Mouse (Mus musculus) forebrain, embryonic 16.5 days (tissue): ENCODE measurements at regions not wholly inside any gene's neighbourhood (a gene's known extent, or its start where the extent isn't known, plus 50 kb on each side); places are given as distances from the start of the nearest gene placed in this dataset.

Experiments
- ATAC-seq: fragments of 200-750 bp; cut with Nextera tagmentation; 2 replicates; pipeline ENCODE4 v1.8.0; 2017; ENCODE audit warnings: mild to moderate bottlenecking, moderate library complexity
- H3K27ac ChIP-seq: fragments of 300-500 bp; sonication (generic); 2 replicates; pipeline ENCODE4 v1.5.1; 2014; ENCODE audit warnings: low read length, control low read depth
- H3K27me3 ChIP-seq: fragments of 300-500 bp; sonication (generic); replicated peaks from 2 replicates; pipeline ENCODE4 v1.6.1; 2014; ENCODE audit warnings: low read length; ENCODE audit not compliant: control insufficient read depth, insufficient read depth
- H3K36me3 ChIP-seq: fragments of 300-500 bp; sonication (generic); 2 replicates; pipeline ENCODE4 v1.6.1; 2014; ENCODE audit not compliant: control insufficient read depth, insufficient read depth
- H3K4me1 ChIP-seq: fragments of 300-500 bp; sonication (generic); replicated peaks from 2 replicates; pipeline ENCODE4 v1.6.1; 2014; ENCODE audit warnings: low read length; ENCODE audit not compliant: control insufficient read depth, insufficient read depth
- H3K4me2 ChIP-seq: fragments of 300-500 bp; sonication (generic); 2 replicates; pipeline ENCODE4 v1.6.1; 2014; ENCODE audit warnings: mild to moderate bottlenecking, low read length, control low read depth
- H3K4me3 ChIP-seq: fragments of 300-500 bp; sonication (generic); replicated peaks from 2 replicates; pipeline ENCODE4 v1.5.1; 2014; ENCODE audit warnings: mild to moderate bottlenecking, low read length, control low read depth
- H3K9ac ChIP-seq: fragments of 300-500 bp; sonication (generic); replicated peaks from 2 replicates; pipeline ENCODE4 v1.6.1; 2014; ENCODE audit warnings: low read depth, low read length, control low read depth
- H3K9me3 ChIP-seq: fragments of 300-500 bp; sonication (generic); 2 replicates; pipeline ENCODE4 v1.6.1; 2016; ENCODE audit warnings: low read length; ENCODE audit not compliant: control insufficient read depth
- WGBS: fragments of 180-500 bp; shearing (Covaris S2); extraction: QIAGEN DNeasy Blood & Tissue Kit; methylation state at CpG from one replicate; pipeline ENCODE4 v1.1.7; 2014; 5-methylcytosine and 5-hydroxymethylcytosine counted together

DNA sequence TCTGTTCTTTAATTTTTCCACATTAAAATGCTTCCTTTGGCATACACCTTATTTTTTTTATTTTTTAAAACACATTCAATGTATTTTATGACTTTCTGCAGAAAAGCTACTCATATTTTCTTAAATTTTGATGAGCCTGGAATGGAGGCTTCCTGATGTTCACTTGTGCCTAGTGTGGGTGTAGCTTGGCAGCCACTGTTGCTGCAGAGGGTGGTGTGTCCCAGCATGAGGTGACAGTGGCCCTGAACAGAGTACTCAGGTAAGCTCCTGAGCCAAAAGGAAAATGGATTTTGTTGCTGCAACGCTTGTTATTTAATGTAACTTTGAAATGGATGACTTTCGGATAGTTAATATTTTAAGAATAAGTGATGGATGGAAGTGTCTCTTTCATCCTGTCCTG lies 170.6 kb downstream of the Eipr1 start:
- H3K4me1 ChIP-seq: no peaks in the 10 kb centered on the region
- WGBS: 92% methylated on average over 2 of the region's 2 CpGs
- no peaks in the 10 kb centered on the region for H3K36me3 ChIP-seq
- no peaks in the 10 kb centered on the region for H3K27me3 ChIP-seq
- no peak overlapping the region for H3K4me3 ChIP-seq
- H3K4me2 ChIP-seq: no peak overlapping the region
- ATAC-seq: no peak
- no peak overlapping the region for H3K27ac ChIP-seq
- H3K9ac ChIP-seq: no peak overlapping the region
- H3K9me3 ChIP-seq: no peaks in the 10 kb centered on the region

DNA sequence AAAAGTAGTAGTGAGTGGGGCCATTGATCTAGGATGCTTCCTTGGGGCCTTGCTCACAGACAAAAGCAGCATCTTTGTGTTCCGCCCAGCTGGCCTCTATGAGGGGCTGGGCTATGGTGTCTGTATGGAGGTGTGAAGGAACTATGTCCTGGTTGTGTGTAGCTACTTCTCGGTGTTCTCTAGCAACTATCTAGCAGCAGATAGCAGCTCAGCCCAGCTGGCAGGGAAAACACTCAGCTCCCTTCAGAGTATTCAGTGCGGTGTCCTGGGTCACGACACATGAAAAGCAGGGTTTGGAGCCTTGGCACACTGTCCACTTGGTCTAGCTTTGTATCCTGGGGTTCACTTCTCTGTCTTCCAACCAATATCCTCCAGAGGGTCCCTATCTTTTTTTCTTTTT lies 173.6 kb downstream of the Eipr1 start:
- H3K27me3 ChIP-seq: no peaks in the 10 kb centered on the region
- H3K4me1 ChIP-seq: no peaks in the 10 kb centered on the region
- whole genome bisulfite sequencing: 94% methylated on average over 4 of the region's 4 CpGs

DNA sequence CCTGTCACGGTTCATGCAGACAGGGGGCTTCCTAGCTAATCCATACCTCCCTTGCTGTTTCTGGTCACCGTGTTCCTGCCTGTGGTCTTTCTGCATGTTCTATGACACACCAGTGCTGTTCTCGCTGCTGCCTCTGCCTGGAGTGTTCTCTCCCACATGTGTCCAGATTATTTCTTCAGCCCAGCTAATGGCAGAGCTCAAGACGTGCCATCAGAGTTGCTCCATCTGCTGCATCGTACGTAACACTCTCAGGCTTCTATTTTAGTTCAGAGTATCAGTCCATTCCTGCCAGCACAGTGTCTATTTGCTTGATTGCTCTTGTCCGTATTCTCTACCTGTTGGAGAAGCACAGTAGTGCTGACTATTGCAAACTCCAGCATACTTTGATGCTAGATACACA lies 188.3 kb downstream of the Eipr1 start:
- Histone ChIP-seq H3K4me3 (no peak overlapping the region), H3K4me1 (no peaks in the 10 kb centered on the region), H3K9me3 (no peaks in the 10 kb centered on the region), H3K27ac (no peak overlapping the region), H3K4me2 (no peak overlapping the region), H3K36me3 (no peaks in the 10 kb centered on the region), H3K27me3 (no peaks in the 10 kb centered on the region), H3K9ac (no peak overlapping the region)
- no peak for ATAC-seq
- WGBS: 89% methylated on average over 7 of the region's 7 CpGs

More for the DNA sequence above, 173.6 kb downstream of the Eipr1 start:
- H3K36me3 ChIP-seq: no peaks in the 10 kb centered on the region
- H3K4me2 ChIP-seq: no peak overlapping the region
- no peaks in the 10 kb centered on the region for H3K9me3 ChIP-seq
- H3K4me3 ChIP-seq: no peak overlapping the region
- no peak for ATAC-seq
- no peak overlapping the region for H3K9ac ChIP-seq
- no peak overlapping the region for H3K27ac ChIP-seq

DNA sequence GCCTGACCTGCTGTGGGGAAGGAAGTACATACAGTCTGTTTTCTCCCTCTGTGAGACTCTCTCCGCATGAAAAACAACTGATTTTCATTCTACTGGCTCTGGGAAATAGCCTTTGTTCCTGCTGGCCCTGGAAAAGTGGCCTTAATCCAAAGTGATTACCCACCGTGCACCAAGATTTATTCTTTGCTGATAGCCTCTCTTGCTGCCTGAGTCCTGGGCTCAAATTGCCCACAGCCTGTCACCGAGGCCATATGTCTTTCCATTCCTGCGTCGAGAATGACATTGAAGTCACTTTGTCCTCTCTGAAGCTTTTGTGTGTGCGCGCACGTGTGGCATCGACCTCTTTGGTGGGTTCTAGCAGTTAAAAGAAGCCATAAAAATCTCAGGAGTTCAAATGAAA lies 197.3 kb downstream of the Eipr1 start:
- ATAC-seq: no peak
- peak overlapping the region; percentile 17 for H3K27ac ChIP-seq
- H3K36me3 ChIP-seq: no peaks in the 10 kb centered on the region
- H3K9ac ChIP-seq: no peak overlapping the region
- 42% methylated on average over 9 of the region's 9 CpGs for WGBS
- H3K4me3 ChIP-seq: no peak overlapping the region
- H3K4me2 ChIP-seq: no peak overlapping the region
- H3K9me3 ChIP-seq: no peaks in the 10 kb centered on the region
- H3K4me1 ChIP-seq: peaks cover 7% of the 10 kb centered on the region; the same call in 1 of the 2 replicates
- no peaks in the 10 kb centered on the region for H3K27me3 ChIP-seq

DNA sequence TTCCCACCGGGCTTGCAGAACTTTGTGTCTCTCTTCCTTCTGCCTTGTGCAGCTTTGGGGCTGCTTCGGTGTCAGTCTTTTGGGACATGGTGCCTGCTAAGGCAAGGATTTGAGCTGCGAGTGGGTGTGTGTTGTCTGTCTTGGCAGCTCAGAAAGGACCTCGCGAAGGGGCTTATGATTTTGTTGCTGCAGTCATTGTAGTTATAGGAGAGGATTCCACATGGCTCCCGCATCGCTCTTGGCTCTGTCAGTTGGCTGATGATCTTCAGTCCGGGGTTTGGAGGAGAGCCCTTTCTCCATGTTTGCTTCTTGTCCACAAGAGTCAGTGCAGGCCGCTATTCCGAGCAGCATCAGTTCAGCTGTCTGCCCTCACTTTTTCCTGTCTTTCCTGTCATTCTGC lies 197.7 kb downstream of the Eipr1 start:
- 0 out of 2 replicates have a peak, but pooled peaks have one; percentile 31 for ATAC-seq
- Histone ChIP-seq H3K4me1 (peaks cover 7% of the 10 kb centered on the region; the same call in 1 of the 2 replicates), H3K27me3 (no peaks in the 10 kb centered on the region), H3K36me3 (no peaks in the 10 kb centered on the region), H3K9me3 (no peaks in the 10 kb centered on the region), H3K9ac (no peak overlapping the region), H3K4me2 (no peak overlapping the region), H3K4me3 (no peak overlapping the region), H3K27ac (peak overlapping the region; percentile 17)
- 70% methylated on average over 10 of the region's 10 CpGs for WGBS

DNA sequence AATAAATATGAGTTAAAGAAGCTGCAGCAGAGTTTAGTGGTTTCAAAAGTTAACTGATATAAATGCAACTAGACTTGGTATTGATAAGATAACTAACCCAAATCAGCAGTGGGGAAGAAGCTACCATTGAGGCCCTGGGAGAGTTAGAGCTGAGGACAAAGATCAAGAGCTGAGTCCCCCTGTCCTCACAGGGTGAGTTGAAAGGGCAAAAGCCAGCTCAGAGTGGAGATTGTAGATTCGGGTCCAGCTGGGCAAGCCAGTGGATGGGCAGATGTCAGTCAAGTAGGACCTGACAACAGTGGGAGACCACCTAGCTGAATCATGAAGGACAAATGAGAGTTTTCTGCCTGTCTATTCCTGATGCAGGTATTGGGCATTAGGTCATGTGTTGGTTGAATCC lies 205.6 kb downstream of the Eipr1 start:
- no peaks in the 10 kb centered on the region for H3K36me3 ChIP-seq
- H3K4me3 ChIP-seq: no peak overlapping the region
- no peaks in the 10 kb centered on the region for H3K9me3 ChIP-seq
- H3K4me2 ChIP-seq: no peak overlapping the region
- no peaks in the 10 kb centered on the region for H3K27me3 ChIP-seq
- no peak for ATAC-seq
- H3K4me1 ChIP-seq: no peaks in the 10 kb centered on the region
- no peak overlapping the region for H3K27ac ChIP-seq
- WGBS: 87% methylated on average over 1 of the region's 1 CpGs
- H3K9ac ChIP-seq: no peak overlapping the region

DNA sequence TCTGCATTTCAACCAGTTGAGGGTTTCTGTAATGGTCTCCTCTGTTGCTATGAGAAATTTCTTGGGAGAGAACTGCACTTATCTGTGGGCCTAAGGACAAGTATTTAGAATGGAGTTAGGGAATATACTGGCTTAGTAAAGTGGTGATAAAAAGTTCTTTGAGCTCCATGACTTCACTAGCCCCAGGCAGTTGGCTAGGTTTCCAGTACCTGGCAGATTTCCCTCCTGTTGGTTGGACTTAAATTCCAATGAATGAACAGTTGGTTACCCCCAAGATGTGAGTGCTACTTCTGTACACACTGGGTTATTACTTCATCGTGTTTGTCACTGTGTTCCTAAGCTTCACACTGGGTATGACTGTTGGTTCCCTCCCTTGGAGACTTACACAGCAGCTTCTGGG lies 207.1 kb downstream of the Eipr1 start:
- WGBS: 59% methylated on average over 1 of the region's 1 CpGs
- H3K9ac ChIP-seq: no peak overlapping the region
- H3K4me3 ChIP-seq: no peak overlapping the region
- H3K4me2 ChIP-seq: no peak overlapping the region
- H3K27ac ChIP-seq: no peak overlapping the region
- no peak for ATAC-seq
- no peaks in the 10 kb centered on the region for H3K4me1 ChIP-seq
- H3K27me3 ChIP-seq: no peaks in the 10 kb centered on the region
- no peaks in the 10 kb centered on the region for H3K9me3 ChIP-seq
- H3K36me3 ChIP-seq: no peaks in the 10 kb centered on the region

DNA sequence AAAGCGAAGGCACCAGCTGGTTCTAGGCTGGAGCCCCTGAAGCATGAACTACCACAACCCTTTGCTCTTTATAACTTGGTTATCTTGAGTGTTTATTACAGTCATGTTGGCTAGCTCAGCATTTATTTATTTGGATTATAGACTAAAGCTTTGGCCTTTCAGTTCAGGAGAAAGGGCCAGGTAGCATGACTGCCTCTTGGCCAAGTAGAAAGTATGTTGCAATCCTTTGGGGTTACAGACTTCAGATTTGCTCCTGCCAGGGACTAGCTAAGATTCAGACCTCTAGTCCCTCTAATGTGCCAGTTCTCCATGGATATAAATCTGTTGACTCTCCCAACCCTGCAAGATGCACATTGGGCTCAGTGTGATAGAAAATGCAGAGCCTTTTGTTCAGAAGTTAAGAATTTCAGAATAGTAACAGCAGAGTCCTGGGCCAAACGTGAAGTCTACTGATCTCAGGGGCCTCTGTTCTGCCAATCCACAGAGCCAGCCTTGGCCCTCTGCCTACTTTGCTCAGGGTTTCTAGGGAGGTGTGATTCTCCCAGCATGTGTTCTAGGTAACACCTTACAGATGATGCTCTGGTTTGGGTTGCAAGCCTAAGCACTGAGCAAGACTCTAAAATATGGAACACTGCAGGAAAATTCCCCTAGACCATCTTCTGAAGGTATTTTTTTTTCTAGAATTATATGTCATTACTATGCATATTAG lies 218.2 kb downstream of the Eipr1 start:
- no peaks in the 10 kb centered on the region for H3K36me3 ChIP-seq
- H3K4me1 ChIP-seq: peaks cover 8% of the 10 kb centered on the region
- no peak overlapping the region for H3K9ac ChIP-seq
- 69% methylated on average over 2 of the region's 2 CpGs for WGBS
- no peak overlapping the region for H3K4me3 ChIP-seq
- H3K27ac ChIP-seq: no peak overlapping the region
- no peak for ATAC-seq
- H3K9me3 ChIP-seq: no peaks in the 10 kb centered on the region
- H3K27me3 ChIP-seq: no peaks in the 10 kb centered on the region
- no peak overlapping the region for H3K4me2 ChIP-seq

GRCm38 (mm10) chr12:28974571-28975041 lies 223.0 kb downstream of the Eipr1 start:
- H3K27me3 ChIP-seq: no peaks in the 10 kb centered on the region

More at GRCm38 (mm10) chr12:28974571-28975041, 223.0 kb downstream of the Eipr1 start:
- no peak overlapping the region for H3K9ac ChIP-seq
- H3K9me3 ChIP-seq: no peaks in the 10 kb centered on the region
- H3K36me3 ChIP-seq: no peaks in the 10 kb centered on the region
- 13% methylated on average over 6 of the region's 6 CpGs for WGBS
- H3K4me1 ChIP-seq: peaks cover 12% of the 10 kb centered on the region
- no peak overlapping the region for H3K4me3 ChIP-seq
- H3K4me2 ChIP-seq: no peak overlapping the region
- ATAC-seq: peak; percentile 90
- H3K27ac ChIP-seq: peak overlapping the region; percentile 63
